Mouse (Mus musculus) 3134 (cell line): ENCODE measurements around the gene Siglec1.
"Not testable (repeated sequence)": the region's sequence is repeated elsewhere in the genome, so short reads cannot be mapped to it uniquely, and the experiment has no call there.

Source experiments
- DNase-seq: peaks from one replicate; pipeline ENCODE4 v3.0.0-alpha.2; 2011; ENCODE audit warnings: low spot score; ENCODE audit not compliant: insufficient read length; ENCODE audit errors: extremely low read depth

Gene Siglec1

GRCm38 (mm10) chr2:131053851-131054645 is 32.5 kb downstream of the Siglec1 start:
- DNase-seq = no peak

- no peak for DNase-seq
These were observed 33.6 kb downstream of the Siglec1 start for GRCm38 (mm10) chr2:131052862-131053418.

- DNase-seq = no peak
These were observed 34.5 kb downstream of the Siglec1 start for GRCm38 (mm10) chr2:131052043-131052442.

- DNase-seq = no peak
These were observed 40.5 kb downstream of the Siglec1 start for GRCm38 (mm10) chr2:131046025-131046424.

GRCm38 (mm10) chr2:131044989-131045720 is 41.4 kb downstream of the Siglec1 start:
- no peak for DNase-seq

GRCm38 (mm10) chr2:131044354-131044852 is 42.2 kb downstream of the Siglec1 start:
- DNase-seq = no peak

GRCm38 (mm10) chr2:131042988-131043387 is 43.6 kb downstream of the Siglec1 start, which contains the start of gene Gfra4:
Gene Gfra4 (minus strand): TSS chr2:131043088.
- no peak for DNase-seq

- DNase-seq = no peak
These were observed 45.4 kb downstream of the Siglec1 start for GRCm38 (mm10) chr2:131040854-131041825.

GRCm38 (mm10) chr2:131038675-131039074 is 47.9 kb downstream of the Siglec1 start:
- DNase-seq = no peak

GRCm38 (mm10) chr2:131038197-131038596 is 48.4 kb downstream of the Siglec1 start:
- no peak for DNase-seq

- peak; percentile 81 for DNase-seq
These were observed 49.2 kb downstream of the Siglec1 start for GRCm38 (mm10) chr2:131037226-131037990.

- DNase-seq = no peak
These were observed 49.8 kb downstream of the Siglec1 start for GRCm38 (mm10) chr2:131036757-131037156.

- DNase-seq = peak; percentile 46
These were observed 50.2 kb downstream of the Siglec1 start for GRCm38 (mm10) chr2:131036343-131036742.

- not testable (repeated sequence) for DNase-seq
These were observed 55.2 kb downstream of the Siglec1 start for GRCm38 (mm10) chr2:131031406-131031805.

- no peak for DNase-seq
These were observed 55.6 kb downstream of the Siglec1 start for GRCm38 (mm10) chr2:131030998-131031397.

GRCm38 (mm10) chr2:131030561-131030960 is 56.0 kb downstream of the Siglec1 start:
- no peak for DNase-seq

GRCm38 (mm10) chr2:131029065-131029935 is 57.3 kb downstream of the Siglec1 start:
- peak; percentile 77 for DNase-seq

- no peak for DNase-seq
These were observed 59.6 kb downstream of the Siglec1 start for GRCm38 (mm10) chr2:131026941-131027340.
